Mouse (Mus musculus): ENCODE results near the gene Hes1. TPM values are rescaled to one million over a fixed set of nuclear protein-coding genes. Genes with fewer than 3 reads are reported as not detected.

The Hes1 gene
- polyA plus RNA-seq, 1 experiment from 2014 or later: 73.1 TPM

GRCm38 (mm10) chr16:30111069-30111468 lies 46.9 kb downstream of the Hes1 start:
- no peak overlapping the region for H3K9ac ChIP-seq (ENCODE audit: low read length)
- H3K4me3 ChIP-seq (ENCODE audit: low read depth, low read length): no peak overlapping the region
- DNase-seq (ENCODE audit: low spot score) (no peak), ATAC-seq (ENCODE audit: low FRiP score, low TSS enrichment) (no peak)
- no peak overlapping the region for H3K27ac ChIP-seq (replicated peaks)
- no peak for TF ChIP-seq EP300 (optimal IDR thresholded peaks at IDR 0.05)
- TF ChIP-seq CTCF (IDR thresholded peaks at IDR 0.05; ENCODE audit: low read depth): no peak
- H3K4me1 ChIP-seq (replicated peaks; ENCODE audit: control insufficient read depth, insufficient read depth): no peaks in the 10 kb centered on the region
- H3K27me3 ChIP-seq (ENCODE audit: control insufficient read depth, insufficient read depth, low read length): no peaks in the 10 kb centered on the region
- no peaks in the 10 kb centered on the region for H3K9me3 ChIP-seq (ENCODE audit: control insufficient read depth, low read length)
- no peaks in the 10 kb centered on the region for H3K36me3 ChIP-seq (ENCODE audit: control insufficient read depth, insufficient read depth, low read length)
- no peak overlapping the region for H3K4me2 ChIP-seq (replicated peaks; ENCODE audit: low read depth)

- H3K9ac ChIP-seq (ENCODE audit: low read length): no peak overlapping the region
- TF ChIP-seq CTCF (IDR thresholded peaks at IDR 0.05; ENCODE audit: low read depth) (no peak), EP300 (optimal IDR thresholded peaks at IDR 0.05) (no peak)
- ATAC-seq (ENCODE audit: low FRiP score, low TSS enrichment) (no peak), DNase-seq (ENCODE audit: low spot score) (no peak)
- H3K27ac ChIP-seq (replicated peaks): no peak overlapping the region
- H3K4me3 ChIP-seq (ENCODE audit: low read depth, low read length): no peak overlapping the region
- no peaks in the 10 kb centered on the region for H3K9me3 ChIP-seq (ENCODE audit: control insufficient read depth, low read length)
- H3K4me2 ChIP-seq (replicated peaks; ENCODE audit: low read depth): no peak overlapping the region
- H3K4me1 ChIP-seq (replicated peaks; ENCODE audit: control insufficient read depth, insufficient read depth): no peaks in the 10 kb centered on the region
- 52% methylated on average over 2 of the region's 2 CpGs for WGBS
- no peaks in the 10 kb centered on the region for H3K36me3 ChIP-seq (ENCODE audit: control insufficient read depth, insufficient read depth, low read length)
- H3K27me3 ChIP-seq (ENCODE audit: control insufficient read depth, insufficient read depth, low read length): no peaks in the 10 kb centered on the region
Measured at GRCm38 (mm10) chr16:30111566-30111965, 47.4 kb downstream of the Hes1 start.

DNA sequence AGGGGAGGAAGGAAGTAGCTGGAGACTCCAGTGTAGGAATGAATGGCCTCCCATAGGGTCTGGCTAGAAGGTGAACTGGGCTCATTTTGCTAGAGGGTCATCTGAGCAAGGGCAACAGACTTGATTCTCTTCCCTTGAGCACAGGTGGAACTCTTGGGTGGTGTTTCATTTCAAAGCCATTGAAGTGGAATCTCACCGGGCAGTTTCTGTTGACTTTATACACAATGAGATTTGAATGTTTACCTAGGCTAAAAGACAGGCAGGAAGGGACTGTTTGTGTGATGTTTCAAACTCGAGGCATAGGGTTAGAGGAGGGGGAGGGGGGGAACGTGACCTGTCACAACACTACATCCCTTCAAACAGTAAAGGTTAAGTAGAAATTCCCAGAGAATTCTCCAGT lies 49.0 kb downstream of the Hes1 start:
- Histone ChIP-seq H3K9ac (ENCODE audit: low read length) (no peak overlapping the region), H3K27ac (replicated peaks) (peak overlapping the region; percentile 75)

DNA sequence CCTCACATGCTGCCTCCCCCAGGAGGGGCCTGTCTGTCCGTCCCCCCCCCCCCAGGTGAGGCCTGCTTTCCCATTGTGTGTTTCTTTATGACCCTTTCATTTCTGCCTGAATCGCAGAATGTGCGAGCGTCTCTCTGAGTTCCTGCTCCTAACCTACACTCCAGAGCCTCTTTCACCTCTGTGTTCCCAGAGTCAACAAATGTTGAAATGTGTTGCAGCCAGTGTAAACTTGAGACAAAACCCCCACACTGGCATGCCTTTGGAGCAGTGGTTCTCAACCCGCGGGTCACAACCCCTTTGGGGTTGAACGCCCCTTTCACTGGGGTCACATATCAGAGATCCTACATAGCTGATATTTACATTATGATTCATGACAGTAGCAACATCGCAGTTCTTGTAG lies 49.6 kb downstream of the Hes1 start:
- ATAC-seq (ENCODE audit: low FRiP score, low TSS enrichment): peak; percentile 51; the same call in 1 of the 2 replicates
- Histone ChIP-seq H3K4me2 (replicated peaks; ENCODE audit: low read depth) (no peak overlapping the region), H3K9ac (ENCODE audit: low read length) (no peak overlapping the region), H3K27me3 (ENCODE audit: control insufficient read depth, insufficient read depth, low read length) (no peaks in the 10 kb centered on the region), H3K4me3 (ENCODE audit: low read depth, low read length) (no peak overlapping the region), H3K9me3 (ENCODE audit: control insufficient read depth, low read length) (no peaks in the 10 kb centered on the region), H3K27ac (replicated peaks) (peak overlapping the region; percentile 65), H3K4me1 (replicated peaks; ENCODE audit: control insufficient read depth, insufficient read depth) (no peaks in the 10 kb centered on the region), H3K36me3 (ENCODE audit: control insufficient read depth, insufficient read depth, low read length) (no peaks in the 10 kb centered on the region)
- peak; percentile 46 for DNase-seq (ENCODE audit: low spot score)
- TF ChIP-seq CTCF (IDR thresholded peaks at IDR 0.05; ENCODE audit: low read depth): no peak
- TF ChIP-seq EP300 (optimal IDR thresholded peaks at IDR 0.05): no peak
- WGBS: 60% methylated on average over 7 of the region's 8 CpGs

More for the DNA sequence above, 49.0 kb downstream of the Hes1 start:
- Histone ChIP-seq H3K4me2 (replicated peaks; ENCODE audit: low read depth) (no peak overlapping the region; the same call in 1 of the 2 replicates), H3K9me3 (ENCODE audit: control insufficient read depth, low read length) (no peaks in the 10 kb centered on the region), H3K36me3 (ENCODE audit: control insufficient read depth, insufficient read depth, low read length) (no peaks in the 10 kb centered on the region), H3K4me3 (ENCODE audit: low read depth, low read length) (no peak overlapping the region), H3K27me3 (ENCODE audit: control insufficient read depth, insufficient read depth, low read length) (no peaks in the 10 kb centered on the region), H3K4me1 (replicated peaks; ENCODE audit: control insufficient read depth, insufficient read depth) (no peaks in the 10 kb centered on the region)
- 11% methylated on average over 3 of the region's 3 CpGs for WGBS
- no peak for TF ChIP-seq EP300 (optimal IDR thresholded peaks at IDR 0.05)
- TF ChIP-seq CTCF (IDR thresholded peaks at IDR 0.05; ENCODE audit: low read depth): no peak
- ATAC-seq (ENCODE audit: low FRiP score, low TSS enrichment) (peak; percentile 62), DNase-seq (ENCODE audit: low spot score) (peak; percentile 44)

DNA sequence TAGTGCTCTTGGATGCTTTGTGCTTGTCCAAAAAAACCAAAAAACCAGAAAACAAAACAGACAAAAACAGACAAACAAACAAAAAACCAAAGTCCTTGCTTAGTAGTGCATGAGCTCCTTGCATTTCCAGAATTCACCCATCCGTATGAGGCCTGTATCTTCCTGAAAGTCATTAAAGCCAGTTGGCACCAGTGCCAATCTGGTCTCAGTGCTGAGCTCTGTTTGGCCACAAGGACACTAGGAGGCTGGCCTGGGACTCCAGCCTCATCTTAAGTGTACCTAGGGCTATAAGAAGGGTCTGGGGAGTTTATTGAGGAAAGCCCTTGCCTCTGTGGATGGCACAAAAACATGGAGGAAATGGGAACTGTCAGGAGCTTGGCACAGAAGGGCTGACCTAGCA lies 50.3 kb downstream of the Hes1 start:
- H3K27ac ChIP-seq (replicated peaks): no peak overlapping the region; the same call in 1 of the 2 replicates
- WGBS: 88% methylated on average over 1 of the region's 1 CpGs

More for the DNA sequence above, 50.3 kb downstream of the Hes1 start:
- H3K27me3 ChIP-seq (ENCODE audit: control insufficient read depth, insufficient read depth, low read length): no peaks in the 10 kb centered on the region
- ATAC-seq (ENCODE audit: low FRiP score, low TSS enrichment) (no peak), DNase-seq (ENCODE audit: low spot score) (no peak)
- no peaks in the 10 kb centered on the region for H3K4me1 ChIP-seq (replicated peaks; ENCODE audit: control insufficient read depth, insufficient read depth)
- no peak for TF ChIP-seq CTCF (IDR thresholded peaks at IDR 0.05; ENCODE audit: low read depth)
- no peak for TF ChIP-seq EP300 (optimal IDR thresholded peaks at IDR 0.05)
- no peak overlapping the region for H3K4me2 ChIP-seq (replicated peaks; ENCODE audit: low read depth)
- no peak overlapping the region for H3K9ac ChIP-seq (ENCODE audit: low read length)
- H3K9me3 ChIP-seq (ENCODE audit: control insufficient read depth, low read length): no peaks in the 10 kb centered on the region
- H3K4me3 ChIP-seq (ENCODE audit: low read depth, low read length): no peak overlapping the region
- H3K36me3 ChIP-seq (ENCODE audit: control insufficient read depth, insufficient read depth, low read length): no peaks in the 10 kb centered on the region

Other genes starting within 250 kb of the Hes1 start
- gene Cpn2, start 203.1 kb downstream of the Hes1 start, polyA plus RNA-seq (2015; fragmentation: Nextera tagmentation; extraction: Ambion mirVana): 0.04 TPM in 1 of 2 replicates, not detected in the other
- 0.76 and 0.87 TPM in 2 replicates for gene Lrrc15, start 218.9 kb downstream of the Hes1 start, polyA plus RNA-seq (2015; fragmentation: Nextera tagmentation; extraction: Ambion mirVana)
- 0.11 and 0.39 TPM in 2 replicates for gene Gp5, start 246.4 kb downstream of the Hes1 start, polyA plus RNA-seq (2015; fragmentation: Nextera tagmentation; extraction: Ambion mirVana)

Data from stomach, postnatal 0 days (tissue).